Mouse (Mus musculus) forebrain, embryonic 12.5 days (tissue): Measurements from ENCODE around the gene Cd68. TPM values are rescaled to one million over a fixed set of nuclear protein-coding genes. Genes with fewer than 3 reads are reported as not detected.

Experiments used
- ATAC-seq: fragments of 200-750 bp; cut with Nextera tagmentation; 2 replicates; pipeline ENCODE4 v1.8.0; 2017; ENCODE audit warnings: moderate TSS enrichment; ENCODE audit not compliant: low FRiP score
- H3K27ac ChIP-seq: fragments of 300-500 bp; sonication (generic); 2 replicates; pipeline ENCODE4 v1.5.1; 2016; ENCODE audit warnings: mild to moderate bottlenecking
- H3K27me3 ChIP-seq: fragments of 300-500 bp; sonication (generic); 2 replicates; pipeline ENCODE4 v1.6.1; 2016; ENCODE audit warnings: mild to moderate bottlenecking
- H3K36me3 ChIP-seq: fragments of 300-500 bp; sonication (generic); replicated peaks from 2 replicates; pipeline ENCODE4 v1.6.1; 2016; ENCODE audit warnings: mild to moderate bottlenecking
- H3K4me1 ChIP-seq: fragments of 300-500 bp; sonication (generic); 2 replicates; pipeline ENCODE4 v1.6.1; 2016
- H3K4me2 ChIP-seq: fragments of 300-500 bp; sonication (generic); 2 replicates; pipeline ENCODE4 v1.6.1; 2016; ENCODE audit warnings: mild to moderate bottlenecking, moderate library complexity
- H3K4me3 ChIP-seq: fragments of 300-500 bp; sonication (generic); replicated peaks from 2 replicates; pipeline ENCODE4 v1.5.1; 2016; ENCODE audit warnings: mild to moderate bottlenecking
- H3K9ac ChIP-seq: fragments of 300-500 bp; sonication (generic); 2 replicates; pipeline ENCODE4 v1.6.1; 2016; ENCODE audit warnings: mild to moderate bottlenecking
- H3K9me3 ChIP-seq: fragments of 300-500 bp; sonication (generic); 2 replicates; pipeline ENCODE4 v1.6.1; 2016
- WGBS: fragments of 180-500 bp; shearing (Covaris S2); methylation state at CpG from one replicate; pipeline ENCODE4 v1.1.7; 2016; 5-methylcytosine and 5-hydroxymethylcytosine counted together
- polyA plus RNA-seq: library from polyadenylated mRNA; unstranded; fragments of >200 nt; fragmentation: Nextera tagmentation; extraction: Ambion mirVana; gene quantifications from 2 replicates; pipeline ENCODE4 v1.2.1, GENCODE M21; 2016

Cd68 gene
- polyA plus RNA-seq, 1 experiment from 2014 or later = 5.5 TPM

DNA sequence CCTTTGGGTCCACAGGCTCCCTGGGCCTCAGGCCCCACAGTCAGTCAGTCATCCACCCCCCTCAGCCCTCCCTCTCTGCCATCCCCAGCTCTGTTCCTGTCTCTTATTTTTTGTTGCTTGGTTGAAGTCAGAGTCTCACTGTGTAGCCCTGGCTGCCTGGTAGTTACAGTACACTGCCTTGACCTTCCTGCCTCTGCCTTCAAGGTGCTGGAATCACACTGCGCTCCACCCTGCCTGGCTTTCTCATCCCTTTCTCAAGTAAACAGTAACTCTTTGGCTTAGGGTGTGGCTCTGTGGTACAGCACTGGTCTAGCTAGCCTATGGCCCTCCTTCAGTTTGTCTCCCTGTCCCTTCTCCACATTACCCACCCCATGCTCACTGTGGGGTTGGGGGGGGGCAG lies 23.9 kb upstream of the Cd68 start:
- Histone ChIP-seq H3K9ac (no peak overlapping the region), H3K4me2 (no peak overlapping the region), H3K4me3 (no peak overlapping the region), H3K36me3 (no peaks in the 10 kb centered on the region), H3K9me3 (no peaks in the 10 kb centered on the region), H3K27ac (no peak overlapping the region), H3K27me3 (peaks cover 15% of the 10 kb centered on the region; the same call in 1 of the 2 replicates), H3K4me1 (peaks cover 3% of the 10 kb centered on the region)
- whole genome bisulfite sequencing = 89% methylated on average over 1 of the region's 1 CpGs
- no peak for ATAC-seq

DNA sequence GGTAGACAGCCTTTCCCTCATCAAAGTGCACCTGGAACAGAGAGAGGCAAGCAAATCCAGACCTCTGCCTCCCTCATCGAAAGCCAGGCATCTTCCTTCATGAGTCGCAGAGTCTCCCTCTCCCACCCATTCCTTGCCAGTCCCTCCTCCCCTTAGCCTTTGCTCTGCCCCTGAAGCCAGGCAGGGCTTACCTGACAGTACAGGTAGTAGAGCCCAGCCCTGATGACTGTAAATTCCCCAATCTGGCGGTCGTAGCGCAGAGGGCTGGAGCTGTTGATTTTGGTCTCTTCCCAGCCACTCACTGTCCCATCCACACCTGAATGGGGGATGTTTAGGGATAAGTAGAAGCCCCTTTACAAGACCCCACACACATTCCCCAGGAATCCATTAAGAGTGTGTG lies 21.1 kb upstream of the Cd68 start:
- ATAC-seq = no peak
- Histone ChIP-seq H3K27ac (no peak overlapping the region), H3K9ac (0 out of 2 replicates have a peak overlapping the region, but pooled peaks have one; percentile 25)

DNA sequence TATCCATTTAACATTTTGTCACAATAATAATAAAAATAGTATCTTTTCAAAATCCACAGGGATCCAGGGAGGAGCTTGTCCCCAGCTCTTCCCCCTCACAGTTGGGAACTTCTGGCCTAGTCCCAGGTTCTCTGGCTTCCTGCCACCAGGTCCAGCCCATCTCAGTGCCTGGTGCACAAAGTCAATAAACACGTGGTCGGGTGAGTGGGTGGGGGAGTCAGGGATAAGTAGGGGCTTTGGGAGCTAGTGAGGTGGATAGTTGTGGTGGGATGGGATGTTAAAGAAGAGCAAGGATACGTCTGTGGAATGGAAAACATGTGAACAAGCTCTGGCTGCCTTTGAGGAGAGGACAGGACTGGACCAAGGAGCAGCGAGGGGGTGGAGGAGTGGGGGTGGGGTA lies 20.4 kb upstream of the Cd68 start:
- Histone ChIP-seq H3K4me3 (no peak overlapping the region), H3K27me3 (peaks cover 17% of the 10 kb centered on the region; the same call in 1 of the 2 replicates), H3K9ac (0 out of 2 replicates have a peak overlapping the region, but pooled peaks have one; percentile 25), H3K4me1 (peaks cover 16% of the 10 kb centered on the region), H3K9me3 (no peaks in the 10 kb centered on the region), H3K36me3 (no peaks in the 10 kb centered on the region), H3K27ac (no peak overlapping the region), H3K4me2 (no peak overlapping the region)
- WGBS = 15% methylated on average over 4 of the region's 4 CpGs
- no peak for ATAC-seq

More for the DNA sequence above, 21.1 kb upstream of the Cd68 start:
- WGBS = 67% methylated on average over 5 of the region's 5 CpGs
- no peak overlapping the region for H3K4me2 ChIP-seq
- no peak overlapping the region for H3K4me3 ChIP-seq
- no peaks in the 10 kb centered on the region for H3K36me3 ChIP-seq
- peaks cover 17% of the 10 kb centered on the region; the same call in 1 of the 2 replicates for H3K27me3 ChIP-seq
- no peaks in the 10 kb centered on the region for H3K9me3 ChIP-seq
- H3K4me1 ChIP-seq = peaks cover 16% of the 10 kb centered on the region

DNA sequence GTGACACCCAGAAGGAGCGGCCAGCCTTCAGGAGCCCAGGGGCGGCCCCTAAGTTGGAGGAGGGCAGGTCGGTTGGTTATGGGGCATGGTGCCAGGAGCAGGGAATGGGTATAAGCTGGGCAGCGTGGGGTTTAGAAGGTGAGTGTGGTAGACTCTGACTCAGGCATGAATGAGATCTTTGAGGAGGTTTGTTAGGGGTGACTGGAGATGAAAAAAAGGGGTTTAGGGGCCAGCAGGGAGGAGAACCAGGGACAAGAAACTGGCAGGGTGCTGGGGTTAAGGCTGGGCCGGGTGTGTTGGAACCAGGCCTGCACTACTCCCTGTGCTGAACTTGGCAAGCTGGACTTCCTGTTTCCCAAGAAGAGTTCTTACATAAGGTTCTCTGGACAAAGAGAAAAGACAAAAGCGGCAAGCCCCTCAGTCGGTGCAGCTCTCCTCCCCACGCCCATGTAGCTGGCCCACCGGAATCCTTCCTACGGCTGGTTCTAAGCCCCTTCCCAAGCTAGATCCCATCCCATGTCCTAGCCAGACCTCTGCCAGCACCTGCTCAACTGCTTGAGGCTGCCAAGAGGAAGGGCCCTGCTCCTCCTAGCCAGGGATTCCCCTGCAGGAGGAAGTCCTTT lies 19.7 kb upstream of the Cd68 start, which contains the start of gene Tnfsf13:
Gene Tnfsf13, minus strand, starts transcription at position 259 of the 623 bp plus-strand sequence.
- Histone ChIP-seq H3K27me3 (peaks cover 17% of the 10 kb centered on the region; the same call in 1 of the 2 replicates), H3K4me3 (no peak within 1 kb of the TSS), H3K27ac (no peak within 1 kb of the TSS), H3K36me3 (no peaks in the 10 kb centered on the region), H3K9ac (peak within 1 kb of the TSS; percentile 25; the same call in 1 of the 2 replicates), H3K4me2 (no peak within 1 kb of the TSS), H3K4me1 (peaks cover 23% of the 10 kb centered on the region), H3K9me3 (no peaks in the 10 kb centered on the region)
- 60% methylated on average over 10 of the region's 10 CpGs for WGBS
- no peak for ATAC-seq

- no peak overlapping the region for H3K27ac ChIP-seq
- peak overlapping the region; percentile 2; the same call in 1 of the 2 replicates for H3K9ac ChIP-seq
- no peak for ATAC-seq
- peaks cover 17% of the 10 kb centered on the region; the same call in 1 of the 2 replicates for H3K27me3 ChIP-seq
- H3K36me3 ChIP-seq = peaks cover 6% of the 10 kb centered on the region
- no peak overlapping the region for H3K4me3 ChIP-seq
- no peaks in the 10 kb centered on the region for H3K9me3 ChIP-seq
- WGBS = 87% methylated on average over 6 of the region's 6 CpGs
- H3K4me1 ChIP-seq = peaks cover 30% of the 10 kb centered on the region
- H3K4me2 ChIP-seq = no peak overlapping the region
Observed at GRCm38 (mm10) chr11:69684936-69685335, 19.0 kb upstream of the Cd68 start.

- ATAC-seq = no peak
- peaks cover 17% of the 10 kb centered on the region; the same call in 1 of the 2 replicates for H3K27me3 ChIP-seq
- no peak overlapping the region for H3K27ac ChIP-seq
- H3K4me1 ChIP-seq = peaks cover 35% of the 10 kb centered on the region
- H3K36me3 ChIP-seq = peaks cover 12% of the 10 kb centered on the region
- H3K9me3 ChIP-seq = no peaks in the 10 kb centered on the region
- H3K4me3 ChIP-seq = no peak overlapping the region
- no peak overlapping the region for H3K4me2 ChIP-seq
- 82% methylated on average over 12 of the region's 12 CpGs for WGBS
- H3K9ac ChIP-seq = 0 out of 2 replicates have a peak overlapping the region, but pooled peaks have one; percentile 12
Observed at GRCm38 (mm10) chr11:69684128-69684745, 18.3 kb upstream of the Cd68 start.

DNA sequence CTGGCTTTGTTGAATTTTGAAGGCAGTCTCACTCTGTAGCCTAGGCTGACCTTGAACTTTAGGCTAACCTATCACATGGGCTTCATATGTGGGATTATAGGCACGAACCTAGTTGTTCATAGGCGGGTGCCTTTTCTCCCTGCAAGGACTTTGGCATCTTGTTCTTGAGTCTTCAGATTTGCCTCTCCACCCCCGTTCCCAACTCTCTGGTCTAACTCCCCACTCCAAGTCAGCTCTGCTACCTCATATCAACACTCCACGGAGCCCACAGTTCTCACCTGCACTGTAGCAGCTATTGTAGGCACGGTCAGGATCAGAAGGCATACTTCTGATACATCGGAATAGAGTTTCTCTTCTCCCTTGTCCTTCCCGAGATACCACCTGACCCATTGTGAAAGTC lies 17.6 kb upstream of the Cd68 start:
- Histone ChIP-seq H3K4me2 (no peak overlapping the region), H3K27me3 (peaks cover 17% of the 10 kb centered on the region; the same call in 1 of the 2 replicates), H3K4me3 (no peak overlapping the region), H3K27ac (no peak overlapping the region), H3K36me3 (peaks cover 18% of the 10 kb centered on the region), H3K4me1 (peaks cover 36% of the 10 kb centered on the region), H3K9ac (no peak overlapping the region), H3K9me3 (no peaks in the 10 kb centered on the region)
- no peak for ATAC-seq
- WGBS = 87% methylated on average over 7 of the region's 7 CpGs

DNA sequence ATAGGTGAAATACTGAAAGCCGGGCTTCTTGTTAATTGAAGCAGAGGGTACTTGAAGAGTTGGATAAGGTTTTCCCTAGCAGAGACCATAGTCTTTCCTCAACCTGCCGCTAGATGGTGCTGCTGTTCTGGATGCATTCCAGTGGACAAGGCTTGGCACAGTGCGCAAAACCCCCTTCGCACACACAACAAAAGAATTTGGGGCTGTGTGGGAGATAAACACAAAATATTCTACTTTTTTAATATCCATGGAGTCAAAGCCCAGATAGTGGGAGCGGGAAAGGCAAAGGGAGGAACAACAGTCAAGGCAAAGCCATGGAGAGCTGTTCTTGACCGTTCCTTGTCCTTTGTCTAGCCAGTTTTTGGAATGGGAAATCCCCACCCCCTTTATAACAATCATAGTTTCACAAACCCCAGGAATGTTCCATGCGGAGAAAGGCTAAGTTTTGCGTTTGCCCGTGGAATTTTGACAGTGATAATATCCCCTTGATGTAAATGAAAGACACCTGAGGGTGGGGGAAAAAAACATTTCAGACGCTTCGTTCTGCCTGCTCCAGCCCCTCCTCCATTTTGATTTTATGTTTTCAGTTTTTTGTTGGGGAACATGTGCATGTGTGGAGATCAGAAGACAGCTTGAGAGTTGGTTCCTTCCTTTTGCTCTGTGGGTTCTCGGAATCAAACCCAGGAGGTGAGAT lies 17.0 kb upstream of the Cd68 start:
- Histone ChIP-seq H3K27me3 (peaks cover 17% of the 10 kb centered on the region; the same call in 1 of the 2 replicates), H3K4me3 (peak overlapping the region; percentile 83), H3K36me3 (peaks cover 24% of the 10 kb centered on the region), H3K27ac (peak overlapping the region; percentile 95; the same call in 1 of the 2 replicates), H3K4me2 (peak overlapping the region; percentile 88), H3K9me3 (no peaks in the 10 kb centered on the region), H3K9ac (0 out of 2 replicates have a peak overlapping the region, but pooled peaks have one; percentile 75), H3K4me1 (peaks cover 36% of the 10 kb centered on the region)
- 27% methylated on average over 12 of the region's 12 CpGs for WGBS
- ATAC-seq = peak; percentile 64

- Histone ChIP-seq H3K27ac (peak overlapping the region; percentile 95), H3K27me3 (peaks cover 17% of the 10 kb centered on the region; the same call in 1 of the 2 replicates), H3K9ac (peak overlapping the region; percentile 75), H3K36me3 (peaks cover 31% of the 10 kb centered on the region), H3K4me3 (peak overlapping the region; percentile 83), H3K4me1 (peaks cover 36% of the 10 kb centered on the region), H3K9me3 (no peaks in the 10 kb centered on the region), H3K4me2 (peak overlapping the region; percentile 88)
- ATAC-seq = peak; percentile 42
- 26% methylated on average over 24 of the region's 24 CpGs for WGBS
Observed at GRCm38 (mm10) chr11:69682209-69682839, 16.4 kb upstream of the Cd68 start.

- ATAC-seq = peak; percentile 98
- Histone ChIP-seq H3K27me3 (peaks cover 13% of the 10 kb centered on the region; the same call in 1 of the 2 replicates), H3K36me3 (peaks cover 37% of the 10 kb centered on the region), H3K27ac (peak within 1 kb of the TSS; percentile 95), H3K4me3 (peak within 1 kb of the TSS; percentile 83), H3K4me2 (peak within 1 kb of the TSS; percentile 88), H3K4me1 (peaks cover 36% of the 10 kb centered on the region), H3K9me3 (no peaks in the 10 kb centered on the region), H3K9ac (peak within 1 kb of the TSS; percentile 75)
- WGBS = under 1% methylated on average over 76 of the region's 80 CpGs
Observed at GRCm38 (mm10) chr11:69681314-69682208, 15.6 kb upstream of the Cd68 start, which contains the start of gene Senp3. Senp3 (minus strand) TSS chr11:69682084.
